Mouse (Mus musculus) MEL (cell line): ENCODE measurements around the gene Sptlc2.

Experiments used
- CHD1 ChIP-seq: IDR thresholded peaks from 2 replicates; pipeline ENCODE4 v1.6.1; 2012; ENCODE audit warnings: low read depth, mild to moderate bottlenecking, inconsistent platforms, low read length, improper control_type of control experiment
- CTCF ChIP-seq, 3 experiments: IDR thresholded peaks in 2 of 3; conservative IDR thresholded peaks in 1 of 3; 2 replicates each; pipeline ENCODE4 v1.5.1; 2011 to 2012; ENCODE audit warnings: low read length in 3 of 3, low read depth in 2 of 3, mild to moderate bottlenecking in 2 of 3, improper control_type of control experiment in 1 of 3, inconsistent platforms in 1 of 3, mixed read lengths in 1 of 3, moderate library complexity in 1 of 3; ENCODE audit not compliant: control insufficient read depth in 1 of 3, insufficient read depth in 1 of 3, poor library complexity in 1 of 3, severe bottlenecking in 1 of 3
- EP300 ChIP-seq, 2 experiments: IDR thresholded peaks; 2 replicates each; pipeline ENCODE4 v1.6.1; 2011; ENCODE audit warnings: improper control_type of control experiment in 2 of 2, low read length in 2 of 2, low read depth in 1 of 2, mild to moderate bottlenecking in 1 of 2
- JUND ChIP-seq: IDR thresholded peaks from 2 replicates; pipeline ENCODE4 v1.6.1; 2011; ENCODE audit warnings: low read depth, mild to moderate bottlenecking, improper control_type of control experiment, low read length
- MYB ChIP-seq: IDR thresholded peaks from 2 replicates; pipeline ENCODE4 v1.6.1; 2011; ENCODE audit warnings: mild to moderate bottlenecking, low read depth, low read length, improper control_type of control experiment
- MYC ChIP-seq: IDR thresholded peaks from 2 replicates; pipeline ENCODE4 v1.6.1; 2011; ENCODE audit warnings: low read depth, mild to moderate bottlenecking, low read length, improper control_type of control experiment, moderate library complexity
- NELFE ChIP-seq: IDR thresholded peaks from 2 replicates; pipeline ENCODE4 v1.6.1; 2011; ENCODE audit warnings: low read depth, low read length, improper control_type of control experiment
- NRF1 ChIP-seq: IDR thresholded peaks from 2 replicates; pipeline ENCODE4 v1.6.1; 2014; ENCODE audit warnings: low read depth, mild to moderate bottlenecking, inconsistent platforms, low read length, improper control_type of control experiment, moderate library complexity; ENCODE audit not compliant: poor library complexity, insufficient read depth, severe bottlenecking
- POLR2A ChIP-seq, 2 experiments: IDR thresholded peaks; 2 replicates each; pipeline ENCODE4 v1.6.1; 2011 to 2012; ENCODE audit warnings: low read length in 2 of 2, mild to moderate bottlenecking in 2 of 2, control low read depth in 1 of 2, improper control_type of control experiment in 1 of 2, low read depth in 1 of 2, moderate library complexity in 1 of 2; ENCODE audit not compliant: control insufficient read depth in 1 of 2, insufficient read depth in 1 of 2, poor library complexity in 1 of 2
- POLR2AphosphoS2 ChIP-seq: IDR thresholded peaks from 2 replicates; pipeline ENCODE4 v1.6.1; 2011; ENCODE audit warnings: low read length, improper control_type of control experiment
- TAL1 ChIP-seq: IDR thresholded peaks from 2 replicates; pipeline ENCODE4 v1.6.1; 2012; ENCODE audit warnings: mild to moderate bottlenecking, inconsistent platforms, low read length, moderate library complexity, mixed read lengths
- TCF12 ChIP-seq: IDR thresholded peaks from 2 replicates; pipeline ENCODE4 v1.6.1; 2014; ENCODE audit warnings: low read depth, mild to moderate bottlenecking, inconsistent platforms, low read length, improper control_type of control experiment, moderate library complexity
- UBTF ChIP-seq: IDR thresholded peaks from 2 replicates; pipeline ENCODE4 v1.6.1; 2012; ENCODE audit warnings: low read depth, mild to moderate bottlenecking, inconsistent platforms, low read length, improper control_type of control experiment, moderate library complexity, borderline replicate concordance; ENCODE audit not compliant: insufficient read depth
- ZNF384 ChIP-seq: IDR thresholded peaks from 2 replicates; pipeline ENCODE4 v1.6.1; 2012; ENCODE audit warnings: low read depth, mild to moderate bottlenecking, inconsistent platforms, low read length, improper control_type of control experiment

DNA sequence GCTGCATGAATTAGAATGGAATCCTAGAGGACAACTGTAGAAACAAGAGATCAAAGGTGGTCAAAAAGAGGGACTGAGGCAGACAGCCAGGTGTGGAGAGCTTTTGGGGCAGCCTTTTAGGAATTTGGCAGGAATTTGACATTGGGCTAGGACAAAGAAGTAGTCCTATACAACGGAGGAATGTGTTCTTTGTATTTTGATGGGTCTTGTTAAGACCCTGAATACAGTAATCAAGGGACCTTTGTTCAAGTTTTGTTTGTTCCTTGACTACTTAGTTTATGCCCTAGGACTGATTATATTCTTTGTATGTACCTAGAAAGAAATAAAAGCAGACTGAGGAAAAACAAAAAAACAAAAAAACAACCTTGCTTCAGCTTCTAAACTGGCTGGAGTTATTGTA, 70.2 kb downstream of the Sptlc2 start:
- TF ChIP-seq CHD1 (no peak), POLR2A (IDR thresholded peaks at IDR 0.05; ENCODE audit: control insufficient read depth in 1 of 2, insufficient read depth in 1 of 2, low read depth in 1 of 2, low read length in 2 of 2, poor library complexity in 1 of 2) (no peak), TAL1 (no peak), POLR2AphosphoS2 (no peak), CTCF (IDR thresholded peaks at IDR 0.05 in 2 of 3, conservative IDR thresholded peaks at IDR 0.05 in 1 of 3; ENCODE audit: control insufficient read depth in 1 of 3, insufficient read depth in 1 of 3, low read depth in 2 of 3, low read length in 3 of 3, poor library complexity in 1 of 3, severe bottlenecking in 1 of 3) (no peak), MYC (no peak), MYB (no peak), EP300 (IDR thresholded peaks at IDR 0.05; ENCODE audit: low read depth in 1 of 2, low read length in 2 of 2) (no peak), NRF1 (no peak), UBTF (no peak), ZNF384 (no peak), JUND (no peak), NELFE (no peak), TCF12 (no peak)
